Mouse (Mus musculus) lung, embryonic 16.5 days (tissue): ENCODE measurements at regions not wholly inside any gene's neighbourhood (a gene's known extent, or its start where the extent isn't known, plus 50 kb on each side); places are given as distances from the start of the nearest gene placed in this dataset.

Experiments used
- ATAC-seq: fragments of 200-750 bp; cut with Nextera tagmentation; 2 replicates; pipeline ENCODE4 v1.8.0; 2017; ENCODE audit warnings: low read depth, mild to moderate bottlenecking, moderate library complexity
- H3K27ac ChIP-seq: fragments of 300-500 bp; sonication (generic); 2 replicates; pipeline ENCODE4 v1.5.1; 2014; ENCODE audit warnings: mild to moderate bottlenecking, control low read depth, low read length
- H3K27me3 ChIP-seq: fragments of 300-500 bp; sonication (generic); 2 replicates; pipeline ENCODE4 v1.6.1; 2014; ENCODE audit warnings: low read depth, low read length, mixed read lengths; ENCODE audit not compliant: control insufficient read depth, insufficient read depth
- H3K36me3 ChIP-seq: fragments of 300-500 bp; sonication (generic); 2 replicates; pipeline ENCODE4 v1.6.1; 2014; ENCODE audit warnings: low read length; ENCODE audit not compliant: control insufficient read depth, insufficient read depth
- H3K4me1 ChIP-seq: fragments of 300-500 bp; sonication (generic); replicated peaks from 2 replicates; pipeline ENCODE4 v1.6.1; 2014; ENCODE audit warnings: low read length, mixed read lengths; ENCODE audit not compliant: control insufficient read depth, insufficient read depth
- H3K4me2 ChIP-seq: fragments of 300-500 bp; sonication (generic); 2 replicates; pipeline ENCODE4 v1.6.1; 2014; ENCODE audit warnings: low read depth, low read length, control low read depth
- H3K4me3 ChIP-seq: fragments of 300-500 bp; sonication (generic); 2 replicates; pipeline ENCODE4 v1.5.1; 2014; ENCODE audit warnings: mild to moderate bottlenecking, low read length, control low read depth
- H3K9ac ChIP-seq: fragments of 300-500 bp; sonication (generic); 2 replicates; pipeline ENCODE4 v1.6.1; 2014; ENCODE audit warnings: low read length, control low read depth
- H3K9me3 ChIP-seq: fragments of 300-500 bp; sonication (generic); 2 replicates; pipeline ENCODE4 v1.6.1; 2016; ENCODE audit warnings: low read length; ENCODE audit not compliant: control insufficient read depth
- WGBS: fragments of 180-500 bp; shearing (Covaris S2); extraction: QIAGEN DNeasy Blood & Tissue Kit; methylation state at CpG from one replicate; pipeline ENCODE4 v1.1.7; 2014; 5-methylcytosine and 5-hydroxymethylcytosine counted together

- no peak for ATAC-seq
- 83% methylated on average over 4 of the region's 4 CpGs for WGBS
These were observed 371.4 kb downstream of the Cd83 start for GRCm38 (mm10) chr13:44155956-44156355.

GRCm38 (mm10) chr13:44156546-44156945 is 372.0 kb downstream of the Cd83 start:
- ATAC-seq: no peak

More at GRCm38 (mm10) chr13:44155956-44156355, 371.4 kb downstream of the Cd83 start:
- Histone ChIP-seq H3K36me3 (no peaks in the 10 kb centered on the region), H3K9me3 (no peaks in the 10 kb centered on the region), H3K4me3 (no peak overlapping the region), H3K27me3 (no peaks in the 10 kb centered on the region; the same call in 1 of the 2 replicates), H3K27ac (no peak overlapping the region), H3K4me1 (no peaks in the 10 kb centered on the region), H3K4me2 (no peak overlapping the region), H3K9ac (no peak overlapping the region)

DNA sequence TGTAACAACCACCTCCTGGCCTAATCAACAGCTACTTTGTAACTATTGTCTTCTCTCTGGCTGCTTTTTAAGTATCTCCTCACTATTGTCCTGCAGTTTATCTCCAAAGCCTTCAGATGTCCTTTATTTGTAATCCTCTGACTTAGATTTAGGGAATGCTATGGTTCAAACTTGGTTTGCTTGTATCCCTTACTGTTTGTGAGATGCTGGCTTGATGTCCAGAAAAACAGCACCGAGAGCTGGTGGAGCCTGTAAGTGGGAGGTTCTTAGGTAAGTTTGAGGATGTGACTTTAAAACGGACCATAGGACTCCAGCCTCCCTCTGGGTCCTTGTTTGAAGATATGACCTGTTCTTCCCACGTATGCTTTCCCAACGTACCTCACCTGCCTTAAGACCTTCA is 372.7 kb downstream of the Cd83 start:
- Histone ChIP-seq H3K4me1 (no peaks in the 10 kb centered on the region), H3K9me3 (no peaks in the 10 kb centered on the region), H3K4me2 (no peak overlapping the region), H3K27ac (no peak overlapping the region), H3K27me3 (no peaks in the 10 kb centered on the region; the same call in 1 of the 2 replicates), H3K36me3 (no peaks in the 10 kb centered on the region), H3K4me3 (no peak overlapping the region), H3K9ac (no peak overlapping the region)
- ATAC-seq: no peak
- WGBS: 61% methylated on average over 4 of the region's 4 CpGs

More at GRCm38 (mm10) chr13:44156546-44156945, 372.0 kb downstream of the Cd83 start:
- no peaks in the 10 kb centered on the region for H3K36me3 ChIP-seq
- no peak overlapping the region for H3K9ac ChIP-seq
- H3K27ac ChIP-seq: no peak overlapping the region
- H3K9me3 ChIP-seq: no peaks in the 10 kb centered on the region
- no peak overlapping the region for H3K4me3 ChIP-seq
- H3K4me2 ChIP-seq: no peak overlapping the region
- WGBS: 67% methylated on average over 3 of the region's 3 CpGs
- no peaks in the 10 kb centered on the region for H3K4me1 ChIP-seq
- no peaks in the 10 kb centered on the region; the same call in 1 of the 2 replicates for H3K27me3 ChIP-seq

GRCm38 (mm10) chr13:44158364-44158763 is 373.8 kb downstream of the Cd83 start:
- H3K4me3 ChIP-seq: no peak overlapping the region
- no peaks in the 10 kb centered on the region for H3K4me1 ChIP-seq
- H3K4me2 ChIP-seq: no peak overlapping the region
- H3K27ac ChIP-seq: no peak overlapping the region
- 44% methylated on average over 6 of the region's 6 CpGs for WGBS
- no peaks in the 10 kb centered on the region for H3K9me3 ChIP-seq
- H3K27me3 ChIP-seq: no peaks in the 10 kb centered on the region; the same call in 1 of the 2 replicates
- no peak overlapping the region for H3K9ac ChIP-seq
- ATAC-seq: no peak
- no peaks in the 10 kb centered on the region for H3K36me3 ChIP-seq

- H3K27ac ChIP-seq: no peak overlapping the region
- H3K9ac ChIP-seq: no peak overlapping the region
- H3K36me3 ChIP-seq: no peaks in the 10 kb centered on the region
- WGBS: 88% methylated on average over 2 of the region's 2 CpGs
- no peaks in the 10 kb centered on the region for H3K9me3 ChIP-seq
- no peak for ATAC-seq
- H3K4me1 ChIP-seq: no peaks in the 10 kb centered on the region
- H3K27me3 ChIP-seq: no peaks in the 10 kb centered on the region; the same call in 1 of the 2 replicates
- no peak overlapping the region for H3K4me2 ChIP-seq
- H3K4me3 ChIP-seq: no peak overlapping the region
These were observed 374.8 kb downstream of the Cd83 start for GRCm38 (mm10) chr13:44159346-44159745.

GRCm38 (mm10) chr13:44164746-44165145 is 380.2 kb downstream of the Cd83 start:
- no peaks in the 10 kb centered on the region for H3K9me3 ChIP-seq
- H3K9ac ChIP-seq: no peak overlapping the region
- H3K4me2 ChIP-seq: no peak overlapping the region
- peaks cover 9% of the 10 kb centered on the region for H3K4me1 ChIP-seq
- H3K4me3 ChIP-seq: no peak overlapping the region
- no peak for ATAC-seq
- no peaks in the 10 kb centered on the region for H3K27me3 ChIP-seq
- H3K36me3 ChIP-seq: no peaks in the 10 kb centered on the region
- no peak overlapping the region for H3K27ac ChIP-seq

- no peak overlapping the region for H3K4me2 ChIP-seq
- H3K36me3 ChIP-seq: no peaks in the 10 kb centered on the region
- no peak overlapping the region for H3K9ac ChIP-seq
- no peak overlapping the region for H3K27ac ChIP-seq
- ATAC-seq: peak; percentile 41; the same call in 1 of the 2 replicates
- peaks cover 9% of the 10 kb centered on the region for H3K4me1 ChIP-seq
- H3K4me3 ChIP-seq: no peak overlapping the region
- no peaks in the 10 kb centered on the region for H3K9me3 ChIP-seq
- no peaks in the 10 kb centered on the region for H3K27me3 ChIP-seq
- 40% methylated on average over 9 of the region's 9 CpGs for WGBS
These were observed 382.6 kb downstream of the Cd83 start for GRCm38 (mm10) chr13:44167186-44167585.

DNA sequence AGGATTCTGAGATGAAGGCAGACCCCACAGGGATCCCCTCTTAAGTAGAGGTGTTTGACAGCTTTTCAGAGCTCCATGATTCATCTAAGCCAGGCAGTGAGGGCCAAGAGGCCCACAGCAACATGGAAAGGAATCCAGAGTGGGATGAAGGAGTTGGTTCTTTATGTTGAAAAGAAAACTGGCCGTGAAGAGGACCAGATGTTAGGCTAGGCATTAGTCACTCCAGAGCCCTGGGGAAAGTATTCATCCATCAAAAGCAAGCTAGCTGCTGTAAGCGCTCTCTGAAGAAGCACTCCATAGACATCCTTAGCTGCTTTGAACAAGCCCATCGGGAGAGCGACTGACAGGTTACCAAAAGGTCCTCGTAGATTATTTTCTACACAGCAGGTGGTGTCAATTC is 383.6 kb downstream of the Cd83 start:
- no peak overlapping the region for H3K4me2 ChIP-seq
- H3K27me3 ChIP-seq: no peaks in the 10 kb centered on the region
- peaks cover 9% of the 10 kb centered on the region for H3K4me1 ChIP-seq
- no peak overlapping the region for H3K27ac ChIP-seq
- WGBS: 42% methylated on average over 5 of the region's 5 CpGs
- no peaks in the 10 kb centered on the region for H3K36me3 ChIP-seq
- H3K9me3 ChIP-seq: no peaks in the 10 kb centered on the region
- no peak overlapping the region for H3K9ac ChIP-seq
- no peak overlapping the region for H3K4me3 ChIP-seq
- no peak for ATAC-seq

- Histone ChIP-seq H3K4me1 (peaks cover 9% of the 10 kb centered on the region), H3K27me3 (no peaks in the 10 kb centered on the region), H3K36me3 (no peaks in the 10 kb centered on the region), H3K9ac (no peak overlapping the region), H3K9me3 (no peaks in the 10 kb centered on the region), H3K4me3 (no peak overlapping the region), H3K27ac (no peak overlapping the region), H3K4me2 (no peak overlapping the region)
- 17% methylated on average over 6 of the region's 6 CpGs for WGBS
- ATAC-seq: no peak
These were observed 387.1 kb downstream of the Cd83 start for GRCm38 (mm10) chr13:44171639-44172038.

DNA sequence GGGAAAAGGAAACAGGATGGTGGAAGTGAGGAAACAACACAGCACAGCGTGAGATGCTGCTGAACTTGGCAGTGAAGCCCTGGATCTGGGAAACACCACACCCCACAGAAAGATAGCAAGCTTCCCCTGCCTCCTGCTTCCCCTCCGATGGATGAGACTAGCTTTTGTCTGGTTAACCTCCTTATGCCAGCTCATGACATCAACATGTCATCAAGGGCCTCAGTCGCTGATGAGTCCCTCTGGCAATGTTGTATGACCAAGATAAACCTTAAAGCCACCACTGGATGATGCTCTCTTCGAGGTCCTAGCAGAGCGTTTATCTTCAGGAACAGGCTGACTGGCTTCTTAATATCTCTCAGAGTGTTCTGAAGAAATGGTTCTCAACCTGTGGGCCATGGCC is 388.1 kb downstream of the Cd83 start:
- Histone ChIP-seq H3K4me2 (no peak overlapping the region), H3K4me3 (no peak overlapping the region), H3K4me1 (no peaks in the 10 kb centered on the region; the same call in none of the 2 replicates), H3K27ac (no peak overlapping the region), H3K9ac (no peak overlapping the region), H3K27me3 (no peaks in the 10 kb centered on the region), H3K9me3 (no peaks in the 10 kb centered on the region), H3K36me3 (no peaks in the 10 kb centered on the region)
- 78% methylated on average over 5 of the region's 5 CpGs for WGBS
- no peak for ATAC-seq
